Mouse (Mus musculus) megakaryocyte-erythroid progenitor cell, adult 5 weeks (primary cell): ENCODE data around the gene Klk1b1. TPM values are rescaled to one million over a fixed set of nuclear protein-coding genes. Genes with fewer than 3 reads are reported as not detected.

Experiments used
- polyA plus RNA-seq: library from polyadenylated mRNA; stranded (reverse); fragments of >175 nt; gene quantifications from 2 replicates; pipeline ENCODE4 v1.2.3, GENCODE M21; 2012

Gene Klk1b1
- polyA plus RNA-seq, result not detected in 2 replicates

GRCm38 (mm10) chr7:43966451-43966850 lies at the start of gene Klk1b1:
TSS of gene Klk1b1 (plus strand) at chr7:43966751.

GRCm38 (mm10) chr7:43933440-43933839 lies 33.1 kb upstream of the Klk1b1 start, which contains the start of gene Klk15:
TSS of gene Klk15 (plus strand) at chr7:43933740.

GRCm38 (mm10) chr7:43950364-43950763 lies 16.2 kb upstream of the Klk1b1 start, which contains the start of gene Klk1b8:
TSS of gene Klk1b8 (plus strand) at chr7:43950664.

GRCm38 (mm10) chr7:43975761-43976160 lies 9.2 kb downstream of the Klk1b1 start, which contains the start of gene Klk1b9:
TSS of gene Klk1b9 (plus strand) at chr7:43976061.

GRCm38 (mm10) chr7:43995577-43995976 lies 29.0 kb downstream of the Klk1b1 start, which contains the start of gene Klk1b11:
TSS of gene Klk1b11 (plus strand) at chr7:43995877.

GRCm38 (mm10) chr7:44011868-44012267 lies 45.3 kb downstream of the Klk1b1 start, which contains the start of gene Klk1b26:
TSS of gene Klk1b26 (plus strand) at chr7:44012168.

Other genes with a start within 250 kb of the Klk1b1 start
- gene Klk12, start 197.9 kb upstream of the Klk1b1 start, polyA plus RNA-seq, result not detected in 2 replicates
- gene Klk11, start 192.1 kb upstream of the Klk1b1 start, polyA plus RNA-seq, result not detected in 2 replicates
- 0.06 TPM in 1 of 2 replicates, not detected in the other for gene Klk10, start 185.7 kb upstream of the Klk1b1 start, polyA plus RNA-seq
- gene Klk9, start 174.9 kb upstream of the Klk1b1 start, polyA plus RNA-seq, result not detected in 2 replicates
- 25.3 and 55.0 TPM in 2 replicates for gene Klk8, start 169.2 kb upstream of the Klk1b1 start, polyA plus RNA-seq
- gene Klk7, start 155.5 kb upstream of the Klk1b1 start, polyA plus RNA-seq, result not detected in 2 replicates
- gene Klk6, start 142.3 kb upstream of the Klk1b1 start, polyA plus RNA-seq, result not detected in 2 replicates
- gene Klk5, start 124.8 kb upstream of the Klk1b1 start, polyA plus RNA-seq, result not detected in 2 replicates
- gene Klk4, start 85.6 kb upstream of the Klk1b1 start, polyA plus RNA-seq, result not detected in 2 replicates
- not detected in 2 replicates for gene Klk15, start 33.0 kb upstream of the Klk1b1 start, polyA plus RNA-seq
- gene Klk1b8, start 16.1 kb upstream of the Klk1b1 start, polyA plus RNA-seq, result not detected in 2 replicates
- not detected in 2 replicates for gene Klk1b9, start 9.3 kb downstream of the Klk1b1 start, polyA plus RNA-seq
- 0.15 TPM in 1 of 2 replicates, not detected in the other for gene Klk1b11, start 29.1 kb downstream of the Klk1b1 start, polyA plus RNA-seq
- not detected in 2 replicates for gene Klk1b26, start 45.4 kb downstream of the Klk1b1 start, polyA plus RNA-seq
- not detected in 2 replicates for gene Klk1b27, start 85.5 kb downstream of the Klk1b1 start, polyA plus RNA-seq
- gene Klk1b21, start 135.6 kb downstream of the Klk1b1 start, polyA plus RNA-seq, result not detected in 2 replicates
- gene Klk1b22, start 145.9 kb downstream of the Klk1b1 start, polyA plus RNA-seq, result not detected in 2 replicates
- not detected in 2 replicates for gene Klk1b16, start 170.0 kb downstream of the Klk1b1 start, polyA plus RNA-seq
- gene Klk1b24, start 221.5 kb downstream of the Klk1b1 start, polyA plus RNA-seq, result not detected in 2 replicates
- not detected in 2 replicates for gene Klk1b3, start 231.4 kb downstream of the Klk1b1 start, polyA plus RNA-seq
- gene Klk1b4, start 240.7 kb downstream of the Klk1b1 start, polyA plus RNA-seq, result not detected in 2 replicates
- not detected in 2 replicates for gene Klk1b5, start 249.2 kb downstream of the Klk1b1 start, polyA plus RNA-seq